Mouse (Mus musculus): ENCODE results near the gene Akr1b7.

DNA sequence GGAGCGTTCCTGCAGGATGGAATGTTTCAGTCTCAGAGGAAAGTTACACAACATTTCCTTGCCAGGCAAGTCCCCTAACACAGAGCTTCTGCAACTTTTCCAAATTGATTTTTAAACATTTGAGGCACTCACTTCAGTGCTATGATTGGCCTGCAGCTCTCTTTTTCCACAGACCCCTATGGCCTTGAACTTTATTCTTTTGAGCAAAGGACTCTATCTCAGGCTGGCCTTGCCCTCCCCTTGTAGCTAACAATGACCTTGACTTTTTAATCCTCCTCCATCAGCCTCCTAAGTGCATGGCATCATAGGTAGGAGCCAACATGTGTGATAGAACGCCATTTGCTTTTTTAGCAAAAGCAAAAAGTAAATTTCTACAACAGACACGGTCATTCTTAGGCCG, 5.4 kb upstream of the Akr1b7 start:
- TF ChIP-seq POLR2A (IDR thresholded peaks at IDR 0.05; ENCODE audit: control insufficient read depth, extremely low read depth, insufficient read depth, low read length, poor library complexity) = no peak
- TF ChIP-seq CTCF (IDR thresholded peaks at IDR 0.05; ENCODE audit: borderline replicate concordance, control insufficient read depth, extremely low read depth, insufficient read depth, low read length, poor library complexity) = no peak
